Mouse (Mus musculus) c-Kit-positive CD71-positive TER-119-positive erythroid progenitor cells, embryonic 14.5 days (primary cell): ENCODE data around the gene Dbp.

Experiments used
- DNase-seq: peaks from one replicate; pipeline ENCODE4 v3.0.0-alpha.2; 2013; ENCODE audit warnings: low spot score

Dbp gene

DNA sequence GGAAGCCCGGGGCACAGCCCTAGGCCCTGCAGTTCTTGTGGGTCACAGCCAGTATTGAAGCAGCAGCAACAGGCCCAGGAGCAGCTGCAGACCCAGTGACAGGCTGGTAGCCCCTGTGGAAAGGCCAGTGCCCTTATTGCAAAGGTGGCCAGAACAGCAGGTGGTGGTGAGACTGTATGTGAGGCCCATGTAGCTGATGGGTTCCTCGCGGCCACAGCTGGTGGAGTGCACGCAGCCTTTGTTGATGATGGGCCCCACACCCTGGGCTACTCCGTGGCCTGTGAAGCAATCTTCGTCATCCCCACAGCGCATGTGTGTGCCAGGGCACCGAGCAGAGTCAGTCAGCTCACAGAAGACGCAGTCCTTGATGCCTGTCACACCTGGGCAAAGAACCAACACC is 20.3 kb downstream of the Dbp start:
- no peak for DNase-seq

DNA sequence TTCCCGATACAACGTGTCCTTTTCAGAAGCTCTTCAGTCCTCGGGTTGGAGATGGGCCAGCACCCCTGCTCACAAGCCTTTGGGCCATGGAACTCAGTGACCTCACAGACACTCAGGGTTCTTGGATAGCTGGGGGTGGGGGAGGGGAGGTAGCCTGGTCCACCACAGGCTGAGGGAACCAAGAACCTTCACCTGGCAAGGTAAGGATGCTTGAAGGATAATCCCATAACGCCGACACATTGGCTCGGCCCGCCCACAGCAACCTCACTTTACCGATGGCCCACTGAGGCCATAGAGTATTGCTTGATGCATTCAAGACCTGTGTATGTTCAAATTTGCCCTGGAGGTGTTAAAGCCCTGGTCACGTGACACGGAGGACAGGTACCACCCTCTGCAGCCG is 20.8 kb downstream of the Dbp start, which contains the start of gene Spaca4:
Spaca4 (minus strand) TSS at position 101 of the 400 bp plus-strand sequence.
- no peak for DNase-seq

DNA sequence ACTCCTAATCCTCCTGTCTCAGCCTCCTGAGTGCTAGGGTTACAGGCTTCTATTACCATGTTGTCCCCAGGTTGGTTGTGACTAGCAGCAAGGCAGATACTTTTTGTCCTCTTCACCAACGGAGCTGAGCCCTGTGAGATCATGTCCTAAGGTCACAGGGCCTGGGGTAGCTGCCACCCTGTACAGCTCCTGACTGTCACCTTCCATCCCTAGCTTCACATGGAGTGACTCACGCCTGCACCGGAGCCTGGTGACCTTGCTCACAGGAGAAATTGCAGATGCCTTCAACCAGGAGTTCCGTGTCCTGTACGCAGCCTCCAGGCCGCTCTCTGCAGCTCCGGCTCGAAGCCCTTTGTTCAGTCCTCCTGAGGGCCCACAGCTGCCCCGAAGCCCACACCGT is 21.5 kb downstream of the Dbp start:
- DNase-seq: no peak

DNA sequence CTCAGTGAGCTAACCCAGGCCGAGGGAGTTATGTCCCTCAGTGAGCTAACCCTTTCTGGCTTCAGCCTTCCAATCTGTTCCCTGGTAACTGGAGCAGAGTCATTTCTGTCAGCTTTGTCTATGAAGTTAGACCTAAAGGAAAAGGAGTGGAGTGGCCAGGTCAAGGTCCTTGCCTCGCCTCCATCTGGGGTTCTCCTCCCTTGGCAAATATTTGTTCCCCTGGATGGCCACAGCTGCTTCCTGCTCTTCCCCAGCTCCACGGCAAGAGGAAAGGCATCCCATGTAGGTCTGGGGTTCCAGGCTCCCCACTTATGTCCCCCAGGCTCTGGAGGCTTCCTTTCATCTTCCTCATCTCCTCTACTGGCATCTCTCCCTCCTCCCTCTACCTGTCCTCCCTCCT is 22.7 kb downstream of the Dbp start:
- no peak for DNase-seq

DNA sequence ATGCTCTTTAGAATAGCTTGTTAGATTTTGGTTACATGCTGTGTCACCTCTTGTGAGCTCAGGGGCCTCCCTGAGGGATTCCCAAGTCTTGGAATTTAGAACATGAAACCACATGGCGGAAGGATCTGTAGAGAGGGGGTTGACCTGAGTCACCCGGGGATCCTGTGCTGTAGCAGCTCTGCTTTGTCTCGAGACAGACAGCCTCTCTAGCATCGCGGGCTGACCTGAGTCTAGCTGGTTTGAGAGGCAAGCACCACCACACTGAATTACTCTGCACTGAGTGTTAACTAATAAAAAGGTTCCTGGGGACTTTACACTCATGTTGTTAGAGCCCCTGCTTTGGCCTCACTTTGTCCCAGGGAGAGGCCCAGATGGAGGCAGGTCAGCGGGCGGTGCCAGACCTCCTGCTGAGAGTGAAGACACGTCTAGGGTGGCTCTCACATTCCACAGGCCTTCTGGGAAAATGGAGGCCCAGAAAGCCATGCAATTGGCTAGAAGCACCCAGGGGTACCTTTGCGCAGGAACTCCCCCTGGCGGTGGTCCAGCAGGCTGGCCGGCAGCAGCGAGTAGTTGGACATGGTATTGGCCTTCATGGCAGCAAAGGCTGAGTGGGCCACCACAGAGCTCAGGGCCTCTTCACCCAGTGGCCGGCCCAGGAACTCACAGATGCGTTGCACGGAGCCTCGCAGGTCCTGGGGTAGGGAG is 26.0 kb downstream of the Dbp start:
- no peak for DNase-seq

DNA sequence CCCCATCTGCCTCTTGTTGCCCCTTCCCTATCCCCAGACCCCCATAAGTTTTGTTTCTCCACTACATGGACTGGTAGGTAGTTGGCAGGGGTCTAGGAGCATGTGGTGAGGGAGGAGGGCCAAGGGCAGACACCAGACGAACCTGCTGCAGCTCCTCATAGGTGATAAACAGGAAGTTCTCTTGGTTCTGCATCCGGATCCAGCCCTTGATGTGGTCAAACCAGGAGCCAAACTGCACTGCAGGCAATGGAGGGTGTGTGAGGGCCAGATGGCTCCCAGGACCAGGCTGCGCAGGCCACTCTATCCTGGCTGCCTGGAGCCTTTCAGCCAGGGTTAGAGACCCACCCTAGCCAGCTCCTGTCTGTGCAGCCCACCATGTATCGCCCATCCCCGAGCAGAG is 28.6 kb downstream of the Dbp start:
- no peak for DNase-seq

DNA sequence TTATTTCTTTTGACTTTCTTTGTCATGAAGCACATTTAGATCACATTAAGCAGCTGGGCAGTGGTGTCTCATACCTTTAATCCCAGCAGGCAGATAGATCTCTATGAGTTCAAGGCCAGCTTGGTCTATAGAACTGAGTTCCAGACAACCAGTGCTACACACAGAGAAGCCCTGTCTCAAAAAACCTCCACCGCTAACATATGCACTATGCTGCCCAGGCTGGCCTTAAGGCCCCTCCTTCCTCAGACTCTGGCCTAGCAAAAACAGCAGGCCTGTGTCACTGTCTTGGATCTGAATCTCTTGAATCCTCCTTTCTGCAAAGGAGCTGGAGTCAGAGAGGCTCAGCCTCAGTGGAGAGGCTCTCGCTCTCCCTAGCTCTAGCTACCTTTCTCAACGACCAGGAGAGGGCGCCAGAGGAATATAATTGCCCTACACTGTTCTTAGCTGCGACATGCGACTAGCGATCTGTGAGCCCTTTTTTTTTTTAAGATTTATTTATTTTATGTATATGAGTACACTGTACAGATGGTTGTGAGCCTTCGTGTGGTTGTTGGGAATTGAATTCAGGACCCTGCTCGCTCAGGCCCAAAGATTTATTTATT is 34.4 kb downstream of the Dbp start:
- peak; percentile 81 for DNase-seq

DNA sequence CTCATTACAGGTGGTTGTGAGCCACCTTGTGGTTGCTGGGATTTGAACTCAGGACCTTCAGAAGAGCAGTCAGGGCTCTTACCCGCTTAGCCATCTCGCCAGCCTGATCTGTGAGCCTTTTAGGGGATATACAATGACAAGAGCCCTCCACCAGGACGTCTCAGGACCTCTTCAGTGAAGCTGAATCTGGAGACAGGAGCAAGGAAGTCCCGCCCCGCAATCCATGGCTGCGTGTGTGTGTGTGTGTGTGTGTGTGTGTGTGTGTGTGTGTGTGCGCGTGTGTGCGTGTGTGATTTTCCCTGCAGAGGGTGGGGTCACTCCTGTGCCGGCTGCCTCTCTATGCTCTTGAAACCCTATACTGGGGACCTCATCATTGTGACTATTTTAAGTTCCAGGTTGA is 34.9 kb downstream of the Dbp start:
- DNase-seq: no peak

DNA sequence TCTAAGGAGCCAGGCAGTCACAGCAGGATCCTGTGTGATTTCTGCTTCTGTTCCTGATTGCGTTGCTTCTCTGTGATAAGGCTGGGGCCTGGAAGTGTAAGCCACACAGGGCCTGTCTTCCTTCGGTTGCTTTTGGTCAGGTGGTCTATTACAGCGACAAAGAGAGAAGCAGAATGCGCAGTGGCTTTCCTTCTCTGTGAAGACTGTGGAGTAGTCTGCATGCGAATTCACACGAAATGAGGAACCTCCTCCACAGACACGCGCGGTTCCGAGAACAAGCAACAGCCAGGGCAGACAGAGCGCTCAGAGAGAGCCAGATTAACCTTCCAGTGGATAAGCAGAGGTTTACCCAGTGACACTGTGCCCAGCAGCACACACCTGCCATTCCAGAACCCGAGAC is 36.4 kb downstream of the Dbp start:
- DNase-seq: no peak

DNA sequence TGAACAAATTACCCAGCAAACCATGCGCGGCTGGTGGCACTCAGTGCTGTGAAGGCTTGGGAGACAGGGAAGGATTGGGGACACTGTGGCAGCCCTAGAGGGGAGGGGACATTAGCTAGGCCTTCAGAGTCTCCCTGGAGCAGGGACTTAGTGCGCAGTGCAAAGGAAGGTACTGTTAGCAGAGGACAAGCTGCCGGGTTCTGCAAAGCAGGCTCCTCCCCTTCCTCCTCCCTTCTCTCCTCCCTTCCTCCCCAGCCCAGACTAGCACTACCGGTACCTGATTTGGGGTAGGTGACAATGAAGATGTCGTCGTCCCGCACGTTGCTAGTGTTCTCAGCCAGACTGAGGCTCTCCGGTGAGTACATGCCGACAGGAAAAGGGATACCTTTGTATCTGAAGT is 36.9 kb downstream of the Dbp start:
- no peak for DNase-seq

DNA sequence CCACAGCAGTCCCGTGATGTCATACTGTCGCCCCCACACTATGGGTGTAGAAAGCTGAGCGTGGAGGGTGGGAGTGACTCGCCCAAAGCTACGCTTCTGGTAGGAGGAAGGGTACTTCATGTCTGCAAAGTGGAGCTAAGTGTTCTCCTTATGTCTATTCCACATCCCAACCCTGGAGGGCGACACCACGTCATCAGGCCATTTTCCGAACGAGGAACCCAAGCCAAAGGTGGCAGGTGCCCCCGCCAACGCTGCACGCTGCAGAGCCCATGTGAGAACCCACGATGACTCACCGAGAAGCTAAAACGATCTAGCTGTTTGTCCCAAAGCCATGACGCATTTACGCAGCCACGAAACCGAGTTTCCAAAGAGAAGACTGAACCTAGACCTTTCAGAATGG is 37.5 kb downstream of the Dbp start:
- DNase-seq: no peak

DNA sequence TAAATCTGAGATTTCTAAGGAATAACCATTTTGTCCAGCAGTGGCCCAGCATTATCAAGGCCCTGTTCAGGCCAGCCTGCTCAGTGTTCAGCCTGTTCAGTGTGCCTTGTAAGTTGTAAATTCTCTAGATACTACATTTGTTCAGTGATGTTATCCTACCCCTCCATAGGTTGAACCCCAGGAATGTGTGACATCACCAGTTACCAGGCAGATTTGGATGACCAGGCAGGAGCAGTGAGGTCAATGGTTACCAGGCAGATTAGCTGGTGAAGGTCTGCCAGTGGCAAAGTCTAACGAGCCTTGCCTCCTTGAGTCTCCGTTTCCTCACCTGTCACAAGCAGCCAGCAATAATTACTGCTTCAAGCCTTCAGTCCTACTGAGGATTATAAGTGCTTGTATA is 39.5 kb downstream of the Dbp start:
- no peak for DNase-seq

DNA sequence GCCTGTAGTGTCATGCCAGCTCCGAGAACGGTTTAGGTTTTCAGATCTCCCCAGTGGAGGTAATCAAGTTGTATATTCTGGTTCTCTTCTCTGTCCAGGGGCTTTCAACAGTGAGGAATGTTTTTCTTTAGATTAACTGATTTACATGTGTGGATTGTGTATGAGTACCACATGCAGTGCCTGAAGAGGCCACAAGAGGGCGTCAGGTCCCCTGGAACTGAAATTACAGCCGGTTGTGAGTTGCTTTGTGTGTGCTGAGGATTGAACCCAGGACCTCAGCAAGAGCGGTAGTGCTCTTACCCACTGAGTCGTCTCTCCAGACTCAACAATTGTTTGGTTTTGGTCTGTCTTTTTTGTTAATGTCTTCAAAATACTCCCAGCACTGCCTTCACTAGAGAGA is 41.6 kb downstream of the Dbp start:
- DNase-seq: no peak

DNA sequence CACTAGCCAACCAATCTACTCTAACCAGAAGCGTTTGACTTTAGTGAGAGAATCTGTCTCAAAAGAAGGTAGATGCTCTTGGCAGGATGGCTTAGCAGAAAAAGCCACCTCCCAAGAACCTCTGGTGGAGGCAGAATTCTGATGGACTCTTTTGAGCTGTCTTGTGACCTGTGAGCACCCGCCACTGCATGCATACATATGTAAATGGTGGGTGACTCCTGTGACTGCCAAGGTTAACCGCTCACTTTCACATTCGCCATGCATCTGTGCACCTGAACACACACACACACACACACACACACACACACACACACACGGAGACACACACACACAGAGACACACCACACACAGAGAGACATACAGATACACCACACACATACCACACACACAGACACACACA is 42.6 kb downstream of the Dbp start:
- no peak for DNase-seq

DNA sequence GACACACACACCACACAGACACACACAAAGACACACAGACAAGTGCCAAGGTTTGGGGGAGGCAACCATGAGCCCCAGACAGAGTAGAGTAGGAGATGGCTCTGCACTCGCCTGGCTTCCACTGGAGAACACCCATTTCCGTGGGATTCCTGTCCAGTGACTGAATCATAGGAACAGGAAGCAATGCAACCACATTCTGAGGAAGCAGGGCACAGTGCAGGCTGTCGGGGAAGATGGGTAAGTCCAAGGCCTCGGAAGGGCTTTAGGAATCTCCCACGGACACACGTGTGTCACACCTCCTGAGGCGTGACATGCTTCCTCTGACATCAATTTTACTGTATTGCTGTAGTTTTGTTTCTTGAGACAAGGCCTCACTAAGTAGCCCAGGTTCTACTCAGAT is 43.2 kb downstream of the Dbp start:
- DNase-seq: no peak

DNA sequence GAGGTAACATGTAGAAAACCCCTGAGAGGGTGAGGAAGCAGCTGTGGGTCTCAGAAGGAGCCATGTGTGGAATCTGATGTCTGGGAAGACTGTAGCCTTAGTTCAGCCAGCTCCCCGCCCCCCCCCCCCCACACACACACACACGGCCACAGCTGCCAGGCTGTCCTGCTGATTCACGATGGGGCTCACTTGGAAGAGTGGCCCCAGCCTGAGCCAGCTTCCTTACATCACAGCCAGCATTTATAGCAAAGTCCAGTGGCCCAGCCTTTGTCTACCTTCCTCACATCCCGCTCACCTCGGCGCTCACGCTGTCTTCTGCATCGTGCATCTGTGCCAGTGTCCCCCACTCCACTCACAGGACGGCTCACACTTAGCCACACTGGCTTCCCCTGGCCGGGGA is 44.5 kb downstream of the Dbp start:
- DNase-seq: no peak

DNA sequence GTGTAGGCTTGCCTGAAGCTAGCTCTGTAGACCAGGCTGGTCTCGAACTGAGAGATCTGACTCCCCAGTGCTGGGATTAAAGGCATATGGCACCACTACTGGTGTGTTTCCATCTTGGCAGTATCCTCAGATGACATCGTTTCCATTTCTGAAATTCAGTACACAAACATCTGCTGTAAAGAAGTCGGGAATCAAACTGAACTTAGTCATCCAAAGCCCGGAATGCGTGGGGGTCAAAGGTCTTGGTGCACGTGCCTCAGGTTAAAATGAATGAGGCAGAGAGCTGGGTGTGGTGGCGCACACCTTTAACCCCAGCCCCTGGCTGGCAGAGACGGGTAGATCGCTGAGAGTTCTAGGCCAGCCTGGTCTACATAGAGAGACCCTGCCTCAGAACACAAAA is 45.3 kb downstream of the Dbp start:
- no peak for DNase-seq

DNA sequence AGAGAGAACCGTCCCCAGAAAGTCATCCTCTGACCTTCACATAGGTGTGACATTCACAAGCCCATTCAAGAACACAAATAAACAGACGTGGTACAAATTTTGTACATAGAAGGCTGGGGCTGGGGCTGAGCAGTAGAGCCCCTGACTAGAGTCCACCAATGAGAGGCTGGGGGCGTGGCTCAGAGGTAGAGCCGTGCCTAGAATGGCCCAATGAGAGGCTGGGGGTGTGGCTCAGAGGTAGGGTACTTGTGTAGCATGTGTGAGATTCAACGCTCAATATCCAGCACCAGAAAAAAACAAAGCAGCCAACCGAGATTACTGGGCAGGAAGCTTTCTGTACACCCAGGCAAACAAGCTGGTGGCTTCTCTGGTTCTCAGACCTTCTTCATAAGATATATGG is 50.8 kb downstream of the Dbp start:
- DNase-seq: no peak

DNA sequence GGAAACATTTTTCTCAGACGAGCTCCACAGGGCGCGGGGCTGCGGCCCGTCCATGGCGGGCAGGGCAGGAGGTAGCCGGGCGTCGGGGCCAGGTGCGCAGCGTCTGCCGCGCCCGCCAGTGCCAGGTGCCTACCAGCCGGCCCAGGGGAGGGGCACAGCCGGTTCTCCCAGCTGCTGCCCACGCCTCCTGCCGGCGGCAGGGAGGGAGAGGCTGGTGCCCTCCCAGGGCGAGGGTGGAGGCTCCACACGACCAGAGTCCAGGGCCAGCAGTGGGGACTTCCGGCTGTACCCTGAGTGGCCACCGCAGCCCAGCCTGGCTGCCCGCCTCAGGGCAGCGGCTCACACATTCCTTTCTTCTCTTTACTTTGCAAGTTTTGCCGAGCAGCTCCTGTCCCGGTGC is 54.5 kb downstream of the Dbp start:
- DNase-seq: no peak
